Mouse (Mus musculus) forebrain, embryonic 12.5 days (tissue): ENCODE measurements around the gene Slc35f6. TPM values are rescaled to one million over a fixed set of nuclear protein-coding genes. Genes with fewer than 3 reads are reported as not detected.

Experiments
- ATAC-seq: fragments of 200-750 bp; cut with Nextera tagmentation; 2 replicates; pipeline ENCODE4 v1.8.0; 2017; ENCODE audit warnings: moderate TSS enrichment; ENCODE audit not compliant: low FRiP score
- H3K27ac ChIP-seq: fragments of 300-500 bp; sonication (generic); 2 replicates; pipeline ENCODE4 v1.5.1; 2016; ENCODE audit warnings: mild to moderate bottlenecking
- H3K27me3 ChIP-seq: fragments of 300-500 bp; sonication (generic); 2 replicates; pipeline ENCODE4 v1.6.1; 2016; ENCODE audit warnings: mild to moderate bottlenecking
- H3K36me3 ChIP-seq: fragments of 300-500 bp; sonication (generic); replicated peaks from 2 replicates; pipeline ENCODE4 v1.6.1; 2016; ENCODE audit warnings: mild to moderate bottlenecking
- H3K4me1 ChIP-seq: fragments of 300-500 bp; sonication (generic); 2 replicates; pipeline ENCODE4 v1.6.1; 2016
- H3K4me2 ChIP-seq: fragments of 300-500 bp; sonication (generic); 2 replicates; pipeline ENCODE4 v1.6.1; 2016; ENCODE audit warnings: mild to moderate bottlenecking, moderate library complexity
- H3K4me3 ChIP-seq: fragments of 300-500 bp; sonication (generic); replicated peaks from 2 replicates; pipeline ENCODE4 v1.5.1; 2016; ENCODE audit warnings: mild to moderate bottlenecking
- H3K9ac ChIP-seq: fragments of 300-500 bp; sonication (generic); 2 replicates; pipeline ENCODE4 v1.6.1; 2016; ENCODE audit warnings: mild to moderate bottlenecking
- H3K9me3 ChIP-seq: fragments of 300-500 bp; sonication (generic); 2 replicates; pipeline ENCODE4 v1.6.1; 2016
- WGBS: fragments of 180-500 bp; shearing (Covaris S2); methylation state at CpG from one replicate; pipeline ENCODE4 v1.1.7; 2016; 5-methylcytosine and 5-hydroxymethylcytosine counted together
- polyA plus RNA-seq: library from polyadenylated mRNA; unstranded; fragments of >200 nt; fragmentation: Nextera tagmentation; extraction: Ambion mirVana; gene quantifications from 2 replicates; pipeline ENCODE4 v1.2.1, GENCODE M21; 2016

Gene Slc35f6
- polyA plus RNA-seq, 1 experiment from 2014 or later = 24.6 TPM

- 3% methylated on average over 69 of the region's 69 CpGs for WGBS
- ATAC-seq = peak; percentile 74
- no peak overlapping the region for H3K27ac ChIP-seq
- H3K9me3 ChIP-seq = no peaks in the 10 kb centered on the region
- H3K4me3 ChIP-seq = peak overlapping the region; percentile 45
- peak overlapping the region; percentile 55 for H3K9ac ChIP-seq
- H3K4me1 ChIP-seq = peaks cover 20% of the 10 kb centered on the region
- H3K4me2 ChIP-seq = peak overlapping the region; percentile 83
- H3K36me3 ChIP-seq = no peaks in the 10 kb centered on the region
- H3K27me3 ChIP-seq = peaks cover 61% of the 10 kb centered on the region
Measured at GRCm38 (mm10) chr5:30622177-30622840, 25.4 kb upstream of the Slc35f6 start.

- ATAC-seq = peak; percentile 51
- Histone ChIP-seq H3K4me1 (peaks cover 15% of the 10 kb centered on the region), H3K4me3 (peak overlapping the region; percentile 45), H3K9ac (peak overlapping the region; percentile 55), H3K9me3 (no peaks in the 10 kb centered on the region), H3K4me2 (peak overlapping the region; percentile 83), H3K27me3 (peaks cover 58% of the 10 kb centered on the region), H3K36me3 (no peaks in the 10 kb centered on the region), H3K27ac (no peak overlapping the region)
- WGBS = 1% methylated on average over 10 of the region's 10 CpGs
Measured at GRCm38 (mm10) chr5:30622841-30623185, 24.9 kb upstream of the Slc35f6 start.

GRCm38 (mm10) chr5:30623380-30623779, 24.4 kb upstream of the Slc35f6 start:
- WGBS = 49% methylated on average over 2 of the region's 2 CpGs
- H3K9me3 ChIP-seq = no peaks in the 10 kb centered on the region
- no peak for ATAC-seq
- H3K9ac ChIP-seq = no peak overlapping the region
- H3K27ac ChIP-seq = no peak overlapping the region
- peak overlapping the region; percentile 83; the same call in 1 of the 2 replicates for H3K4me2 ChIP-seq
- H3K4me1 ChIP-seq = peaks cover 14% of the 10 kb centered on the region
- no peak overlapping the region for H3K4me3 ChIP-seq
- peaks cover 55% of the 10 kb centered on the region for H3K27me3 ChIP-seq
- H3K36me3 ChIP-seq = no peaks in the 10 kb centered on the region

GRCm38 (mm10) chr5:30624311-30624710, 23.4 kb upstream of the Slc35f6 start:
- Histone ChIP-seq H3K4me3 (no peak overlapping the region), H3K36me3 (no peaks in the 10 kb centered on the region), H3K27me3 (peaks cover 47% of the 10 kb centered on the region), H3K27ac (no peak overlapping the region), H3K9ac (no peak overlapping the region), H3K4me2 (no peak overlapping the region), H3K4me1 (peaks cover 14% of the 10 kb centered on the region), H3K9me3 (no peaks in the 10 kb centered on the region)
- WGBS = 30% methylated on average over 1 of the region's 1 CpGs
- no peak for ATAC-seq

- no peaks in the 10 kb centered on the region for H3K36me3 ChIP-seq
- H3K9ac ChIP-seq = no peak overlapping the region
- H3K4me3 ChIP-seq = no peak overlapping the region
- H3K27me3 ChIP-seq = peaks cover 44% of the 10 kb centered on the region
- H3K4me1 ChIP-seq = peaks cover 14% of the 10 kb centered on the region
- no peak for ATAC-seq
- H3K27ac ChIP-seq = no peak overlapping the region
- H3K9me3 ChIP-seq = no peaks in the 10 kb centered on the region
- WGBS = 59% methylated on average over 4 of the region's 4 CpGs
- no peak overlapping the region for H3K4me2 ChIP-seq
Measured at GRCm38 (mm10) chr5:30624908-30625307, 22.8 kb upstream of the Slc35f6 start.

GRCm38 (mm10) chr5:30625379-30625778, 22.4 kb upstream of the Slc35f6 start:
- Histone ChIP-seq H3K9ac (no peak overlapping the region), H3K36me3 (no peaks in the 10 kb centered on the region), H3K9me3 (no peaks in the 10 kb centered on the region), H3K27ac (no peak overlapping the region), H3K27me3 (peaks cover 42% of the 10 kb centered on the region), H3K4me2 (no peak overlapping the region), H3K4me3 (no peak overlapping the region), H3K4me1 (peaks cover 14% of the 10 kb centered on the region)
- WGBS = 75% methylated on average over 3 of the region's 3 CpGs
- no peak for ATAC-seq

- Histone ChIP-seq H3K9me3 (no peaks in the 10 kb centered on the region), H3K4me2 (no peak overlapping the region), H3K4me3 (no peak overlapping the region), H3K9ac (no peak overlapping the region), H3K36me3 (no peaks in the 10 kb centered on the region), H3K27ac (no peak overlapping the region), H3K27me3 (peaks cover 34% of the 10 kb centered on the region), H3K4me1 (peaks cover 14% of the 10 kb centered on the region)
- WGBS = 85% methylated on average over 8 of the region's 8 CpGs
- ATAC-seq = no peak
Measured at GRCm38 (mm10) chr5:30626331-30627105, 21.2 kb upstream of the Slc35f6 start.

GRCm38 (mm10) chr5:30628511-30628910, 19.2 kb upstream of the Slc35f6 start:
- H3K9ac ChIP-seq = no peak overlapping the region
- peaks cover 16% of the 10 kb centered on the region for H3K27me3 ChIP-seq
- no peaks in the 10 kb centered on the region for H3K9me3 ChIP-seq
- no peak for ATAC-seq
- no peaks in the 10 kb centered on the region for H3K4me1 ChIP-seq
- no peak overlapping the region for H3K4me3 ChIP-seq
- no peak overlapping the region for H3K27ac ChIP-seq
- WGBS = 75% methylated on average over 3 of the region's 3 CpGs
- no peaks in the 10 kb centered on the region for H3K36me3 ChIP-seq
- H3K4me2 ChIP-seq = no peak overlapping the region

GRCm38 (mm10) chr5:30630401-30630800, 17.3 kb upstream of the Slc35f6 start:
- 79% methylated on average over 6 of the region's 6 CpGs for WGBS
- Histone ChIP-seq H3K9me3 (no peaks in the 10 kb centered on the region), H3K27me3 (peaks cover 3% of the 10 kb centered on the region), H3K27ac (no peak overlapping the region), H3K9ac (no peak overlapping the region), H3K36me3 (no peaks in the 10 kb centered on the region), H3K4me1 (no peaks in the 10 kb centered on the region), H3K4me2 (no peak overlapping the region), H3K4me3 (no peak overlapping the region)
- no peak for ATAC-seq

GRCm38 (mm10) chr5:30632134-30632533, 15.6 kb upstream of the Slc35f6 start:
- Histone ChIP-seq H3K36me3 (no peaks in the 10 kb centered on the region), H3K27ac (no peak overlapping the region), H3K9me3 (no peaks in the 10 kb centered on the region), H3K4me1 (no peaks in the 10 kb centered on the region), H3K4me2 (no peak overlapping the region), H3K4me3 (no peak overlapping the region), H3K27me3 (peaks cover 8% of the 10 kb centered on the region; the same call in 1 of the 2 replicates), H3K9ac (no peak overlapping the region)
- WGBS = 57% methylated on average over 1 of the region's 1 CpGs
- no peak for ATAC-seq

GRCm38 (mm10) chr5:30636994-30637393, 10.7 kb upstream of the Slc35f6 start:
- H3K4me2 ChIP-seq = no peak overlapping the region
- H3K9ac ChIP-seq = no peak overlapping the region
- H3K27me3 ChIP-seq = peaks cover 10% of the 10 kb centered on the region; the same call in 1 of the 2 replicates
- H3K27ac ChIP-seq = no peak overlapping the region
- no peak overlapping the region for H3K4me3 ChIP-seq
- no peaks in the 10 kb centered on the region for H3K36me3 ChIP-seq
- no peaks in the 10 kb centered on the region for H3K4me1 ChIP-seq
- ATAC-seq = no peak
- H3K9me3 ChIP-seq = no peaks in the 10 kb centered on the region
- WGBS = 63% methylated on average over 7 of the region's 7 CpGs

GRCm38 (mm10) chr5:30638041-30638440, 9.7 kb upstream of the Slc35f6 start:
- whole genome bisulfite sequencing = 3% methylated on average over 6 of the region's 6 CpGs
- no peak overlapping the region for H3K27ac ChIP-seq
- ATAC-seq = no peak
- no peak overlapping the region for H3K4me3 ChIP-seq
- peaks cover 10% of the 10 kb centered on the region; the same call in 1 of the 2 replicates for H3K27me3 ChIP-seq
- H3K4me2 ChIP-seq = no peak overlapping the region
- H3K9me3 ChIP-seq = no peaks in the 10 kb centered on the region
- no peak overlapping the region for H3K9ac ChIP-seq
- no peaks in the 10 kb centered on the region for H3K4me1 ChIP-seq
- no peaks in the 10 kb centered on the region for H3K36me3 ChIP-seq
